Mouse (Mus musculus) megakaryocyte, embryonic 14.5 days (primary cell): ENCODE data around the gene Il31.

Experiments used
- FLI1 ChIP-seq: IDR thresholded peaks from 2 replicates; pipeline ENCODE4 v1.6.1; 2012; ENCODE audit warnings: low read length, inconsistent platforms, mixed read lengths
- GATA1 ChIP-seq: IDR thresholded peaks from 3 replicates; pipeline ENCODE4 v1.6.1; 2012; ENCODE audit warnings: mixed read lengths, low read length, inconsistent platforms, borderline replicate concordance

- no peak for TF ChIP-seq GATA1
- TF ChIP-seq FLI1 = no peak
These were observed 31.4 kb upstream of the Il31 start for GRCm38 (mm10) chr5:123520666-123521065.
